Comparison of ENCODE assay signal across 21 mouse cellular contexts in genomic region chr5:9911783-9912182, GRCm38 (mm10).
"Had no signal": no experiment of that assay in that cellular context is flagged by ENCODE, and none has a peak within 500 bp of the region (broad histone marks: within the 10 kb centered on the region; RNA-seq: fewer than 3 reads in every experiment).

No protein-coding gene starts in this region.

- H3K27ac ChIP-seq: intestine, embryonic 15.5 days; kidney, embryonic 15.5 days; limb, embryonic 12.5 days; limb, embryonic 15.5 days; liver, embryonic 14.5 days; macrophage; midbrain, embryonic 12.5 days; midbrain, embryonic 15.5 days; neural tube, embryonic 12.5 days; neural tube, embryonic 15.5 days had no signal

- DNase-seq: kidney, adult 11 months; kidney, adult 8-10 months; kidney, postnatal 10 days; kidney, postnatal 36 days; liver, postnatal 0 days; lung, embryonic 14.5 days; retina, postnatal 1 day; right cerebral cortex, postnatal 14 days; thymus, adult 2 months; thymus, postnatal 14 days; thymus, postnatal 4 days had no signal

- H3K4me3 ChIP-seq: intestine, embryonic 15.5 days; kidney, embryonic 15.5 days; limb, embryonic 12.5 days; limb, embryonic 15.5 days; midbrain, embryonic 12.5 days; midbrain, embryonic 15.5 days; neural tube, embryonic 12.5 days; neural tube, embryonic 15.5 days had no signal
